Mouse (Mus musculus) brown adipose tissue, adult 24 weeks (tissue): ENCODE measurements around the gene Ifrd1. TPM values are rescaled to one million over a fixed set of nuclear protein-coding genes. Genes with fewer than 3 reads are reported as not detected.
"Not testable (repeated sequence)": the region's sequence is repeated elsewhere in the genome, so short reads cannot be mapped to it uniquely, and the experiment has no call there.

Source experiments
- H3K27ac ChIP-seq: fragments of 200-500 bp; replicated peaks from 2 replicates; pipeline ENCODE4 v1.5.1; 2012; ENCODE audit warnings: low read depth, mild to moderate bottlenecking, low read length
- H3K4me1 ChIP-seq: fragments of 200-500 bp; 2 replicates; pipeline ENCODE4 v1.6.1; 2012; ENCODE audit warnings: low read length, mixed read lengths; ENCODE audit not compliant: control insufficient read depth, insufficient read depth, insufficient read length
- H3K4me3 ChIP-seq: fragments of 200-500 bp; 2 replicates; pipeline ENCODE4 v1.5.1; 2012; ENCODE audit warnings: low read depth, mild to moderate bottlenecking, low read length, moderate library complexity; ENCODE audit not compliant: insufficient read depth
- polyA plus RNA-seq: library from polyadenylated mRNA; stranded (reverse); fragments of >200 nt; gene quantifications from 2 replicates; pipeline ENCODE4 v1.2.4, GENCODE M21; 2012; ENCODE audit not compliant: missing spikeins, insufficient read depth, insufficient read length

Ifrd1 gene
- 101 and 246 TPM in 2 replicates for polyA plus RNA-seq

DNA sequence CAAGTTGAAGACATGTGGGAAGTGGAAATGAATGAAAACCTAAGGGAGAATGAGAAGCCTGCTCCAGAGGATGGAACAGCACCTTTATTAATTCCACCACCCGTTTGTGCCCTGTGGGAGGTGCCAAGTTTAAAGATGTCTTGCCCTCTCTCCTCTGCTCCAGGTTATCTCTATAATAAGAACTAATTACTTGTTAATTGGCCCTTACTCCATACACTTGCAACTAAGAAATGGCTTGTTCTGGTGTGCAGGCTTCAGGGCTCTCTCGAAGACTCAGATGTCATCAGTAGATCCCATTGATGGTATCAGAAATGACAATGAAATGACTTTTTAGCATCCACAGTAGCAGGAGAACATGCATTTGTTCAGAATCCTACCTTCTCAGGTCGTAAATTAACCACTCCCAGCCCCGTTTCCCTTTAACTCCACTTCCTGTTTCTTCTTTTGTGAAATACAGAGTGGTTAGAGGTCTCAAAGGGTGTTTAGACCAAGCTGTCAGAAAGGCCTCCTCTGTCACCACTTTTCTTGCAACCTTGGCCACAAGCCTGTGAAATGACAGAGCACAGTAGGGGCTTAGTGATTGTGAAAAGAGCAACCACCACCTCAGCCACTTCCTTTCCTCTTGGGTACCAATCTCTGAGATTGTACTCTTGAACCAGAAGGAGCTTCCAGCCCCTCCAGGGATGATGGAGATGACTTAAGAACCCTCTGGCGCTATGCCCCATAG lies at the start of gene Ifrd1:
Ifrd1 (minus strand) TSS at position 51 of the 727 bp plus-strand sequence.
- peaks cover 5% of the 10 kb centered on the region for H3K4me1 ChIP-seq
- H3K4me3 ChIP-seq = no peak within 1 kb of the TSS
- H3K27ac ChIP-seq = no peak within 1 kb of the TSS; the same call in 1 of the 2 replicates

- H3K4me1 ChIP-seq = no peaks in the 10 kb centered on the region
- H3K4me3 ChIP-seq = no peak overlapping the region
- no peak overlapping the region for H3K27ac ChIP-seq
These were observed 38.2 kb upstream of the Ifrd1 start for GRCm38 (mm10) chr12:40286539-40286938.

GRCm38 (mm10) chr12:40280596-40281325 lies 32.5 kb upstream of the Ifrd1 start:
- Histone ChIP-seq H3K4me1 (no peaks in the 10 kb centered on the region), H3K4me3 (no peak overlapping the region), H3K27ac (no peak overlapping the region)

- Histone ChIP-seq H3K27ac (no peak overlapping the region), H3K4me3 (no peak overlapping the region), H3K4me1 (no peaks in the 10 kb centered on the region)
These were observed 29.3 kb upstream of the Ifrd1 start for GRCm38 (mm10) chr12:40277581-40277980.

DNA sequence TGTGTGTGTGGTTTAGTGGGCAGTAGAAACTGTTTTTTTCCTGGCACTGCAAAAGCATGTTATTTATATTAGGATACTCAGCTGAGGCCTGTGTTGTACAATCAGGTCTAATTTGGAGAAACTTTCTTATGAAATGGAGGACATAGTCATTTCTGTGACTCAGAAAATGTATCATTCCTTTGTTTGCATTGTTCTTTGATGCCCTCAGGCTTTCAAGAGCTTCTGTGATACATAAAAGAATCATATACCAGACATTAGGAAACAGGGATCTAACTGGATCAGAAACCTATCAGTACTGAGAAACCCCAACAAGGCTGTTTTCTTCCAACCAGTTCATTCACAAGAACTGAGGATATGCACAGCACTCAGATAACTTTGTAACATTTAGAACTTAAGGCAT lies 26.6 kb upstream of the Ifrd1 start:
- Histone ChIP-seq H3K4me3 (no peak overlapping the region), H3K27ac (no peak overlapping the region), H3K4me1 (no peaks in the 10 kb centered on the region)

DNA sequence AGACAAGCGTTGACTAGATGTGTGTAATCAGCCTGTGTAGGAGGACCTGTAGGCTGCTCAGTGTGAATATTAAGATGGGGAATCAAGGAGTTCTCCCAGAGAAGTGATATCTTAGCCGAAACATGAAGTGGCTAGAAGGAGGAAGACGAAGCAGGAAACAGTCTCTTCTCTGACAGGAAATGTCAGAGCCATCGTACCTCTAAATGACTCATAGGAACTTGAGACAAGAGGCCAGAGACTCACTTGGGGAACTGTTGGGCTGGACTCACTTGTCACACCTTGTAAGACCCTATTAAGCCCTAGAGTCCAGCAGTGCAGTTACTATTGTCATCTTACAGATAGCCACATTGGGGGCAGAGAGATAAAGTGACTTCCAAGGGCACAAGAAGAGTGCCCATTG lies 25.0 kb upstream of the Ifrd1 start:
- Histone ChIP-seq H3K4me3 (no peak overlapping the region), H3K27ac (no peak overlapping the region), H3K4me1 (no peaks in the 10 kb centered on the region)

GRCm38 (mm10) chr12:40272710-40273109 lies 24.4 kb upstream of the Ifrd1 start:
- Histone ChIP-seq H3K27ac (no peak overlapping the region), H3K4me1 (no peaks in the 10 kb centered on the region), H3K4me3 (no peak overlapping the region)

GRCm38 (mm10) chr12:40268313-40268712 lies 20.0 kb upstream of the Ifrd1 start:
- H3K4me1 ChIP-seq = no peaks in the 10 kb centered on the region
- no peak overlapping the region for H3K27ac ChIP-seq
- H3K4me3 ChIP-seq = no peak overlapping the region

- H3K27ac ChIP-seq = no peak overlapping the region
- no peaks in the 10 kb centered on the region for H3K4me1 ChIP-seq
- no peak overlapping the region for H3K4me3 ChIP-seq
These were observed 15.4 kb upstream of the Ifrd1 start for GRCm38 (mm10) chr12:40263712-40264111.

DNA sequence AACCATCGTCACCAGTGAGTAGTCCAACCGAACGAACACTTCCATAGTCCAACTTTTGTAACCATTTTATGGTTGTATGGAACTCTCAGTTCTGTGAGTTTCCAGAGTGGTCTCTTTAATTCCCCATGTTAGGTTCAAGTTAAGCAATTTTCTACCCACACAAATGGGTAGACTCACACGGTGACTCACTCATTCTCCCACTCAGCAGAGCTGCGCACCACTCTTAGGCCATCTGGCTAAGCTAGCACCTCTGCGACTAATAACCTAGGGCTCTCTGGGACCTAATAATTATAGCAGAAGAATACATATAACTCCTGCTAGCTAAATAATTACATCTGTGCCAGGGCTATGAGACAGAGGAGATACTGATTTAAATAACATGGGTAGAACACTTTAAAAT lies 14.7 kb upstream of the Ifrd1 start:
- H3K27ac ChIP-seq = no peak overlapping the region
- no peaks in the 10 kb centered on the region for H3K4me1 ChIP-seq
- H3K4me3 ChIP-seq = no peak overlapping the region

DNA sequence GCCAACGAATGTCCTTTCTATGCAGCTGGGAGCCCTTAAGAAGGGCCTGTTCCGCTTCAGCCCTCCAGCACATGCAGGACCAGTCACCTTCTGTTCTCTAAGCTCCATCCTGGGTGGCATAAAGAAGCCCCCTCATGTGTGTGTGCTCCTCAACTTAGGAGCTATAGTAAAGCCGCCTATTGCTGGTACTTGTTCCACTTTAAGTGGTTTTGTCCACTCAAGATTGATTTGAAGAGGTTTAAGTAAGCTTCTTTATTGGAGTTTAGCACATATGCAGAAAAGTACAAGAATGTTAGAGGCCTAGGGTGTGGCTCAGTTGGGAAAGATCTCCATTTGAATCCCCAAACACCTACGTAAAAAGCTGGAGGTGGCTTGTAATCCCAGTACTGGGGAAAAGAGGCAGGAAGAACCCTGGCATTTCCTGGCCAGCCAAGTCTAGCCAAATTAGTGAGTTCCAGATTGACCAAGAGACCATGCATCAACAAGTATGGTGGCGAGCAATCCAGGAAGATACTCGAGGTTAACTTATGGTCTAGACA lies 10.2 kb upstream of the Ifrd1 start:
- Histone ChIP-seq H3K27ac (no peak overlapping the region), H3K4me3 (no peak overlapping the region), H3K4me1 (no peaks in the 10 kb centered on the region)

- H3K4me3 ChIP-seq = no peak overlapping the region
- no peaks in the 10 kb centered on the region for H3K4me1 ChIP-seq
- H3K27ac ChIP-seq = no peak overlapping the region
These were observed 8.9 kb upstream of the Ifrd1 start for GRCm38 (mm10) chr12:40257226-40257625.

DNA sequence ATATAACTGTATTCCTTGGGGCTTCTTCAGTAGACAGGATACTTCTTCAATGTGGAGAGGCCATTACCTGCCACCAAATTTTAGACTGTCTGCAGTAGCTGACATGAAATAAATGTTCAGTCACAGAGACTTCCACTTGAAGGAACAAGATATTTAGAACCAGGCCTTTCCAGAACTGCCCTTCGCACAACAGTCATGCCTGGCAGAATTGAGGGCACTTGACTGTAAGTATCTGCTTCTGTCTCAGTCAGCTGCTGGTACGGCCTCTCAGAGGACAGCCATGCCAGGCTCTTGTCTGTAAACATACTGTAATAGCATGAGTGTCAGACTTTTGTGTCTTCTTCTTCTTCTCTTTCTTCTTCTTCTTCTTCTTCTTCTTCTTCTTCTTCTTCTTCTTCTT lies 8.2 kb upstream of the Ifrd1 start:
- H3K27ac ChIP-seq = no peak overlapping the region
- no peak overlapping the region for H3K4me3 ChIP-seq
- H3K4me1 ChIP-seq = no peaks in the 10 kb centered on the region

- Histone ChIP-seq H3K4me3 (no peak overlapping the region), H3K27ac (no peak overlapping the region), H3K4me1 (no peaks in the 10 kb centered on the region)
These were observed 7.7 kb upstream of the Ifrd1 start for GRCm38 (mm10) chr12:40256033-40256432.

DNA sequence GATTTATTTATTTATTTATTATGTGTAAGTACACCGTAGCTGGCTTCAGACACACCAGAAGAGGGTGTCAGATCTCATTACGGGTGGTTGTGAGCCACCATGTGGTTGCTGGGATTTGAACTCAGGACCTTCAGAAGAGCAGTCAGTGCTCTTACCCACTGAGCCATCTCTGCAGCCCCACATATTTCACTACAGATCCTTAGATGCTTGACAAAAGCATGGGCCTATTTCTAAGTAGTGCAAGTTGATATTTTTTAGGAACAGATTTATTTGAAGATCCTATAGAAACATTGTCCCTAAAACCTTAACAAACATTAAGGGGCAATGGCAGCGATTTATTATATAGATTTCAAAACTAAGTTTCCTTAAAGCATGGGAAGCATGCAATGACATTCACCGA lies 7.0 kb upstream of the Ifrd1 start:
- not testable (repeated sequence) for H3K4me1 ChIP-seq, H3K4me3 ChIP-seq, H3K27ac ChIP-seq

GRCm38 (mm10) chr12:40254729-40255128 lies 6.4 kb upstream of the Ifrd1 start:
- H3K27ac ChIP-seq = no peak overlapping the region
- no peak overlapping the region for H3K4me3 ChIP-seq
- H3K4me1 ChIP-seq = no peaks in the 10 kb centered on the region
